Mouse (Mus musculus) embryonic fibroblast, embryonic 13.5 days (primary cell): ENCODE data around the gene Lrrc25.
A peak's percentile ranks its signal among the peaks of the same experiment; 100 is the strongest.

Source experiments
- CTCF ChIP-seq: IDR thresholded peaks from 2 replicates; pipeline ENCODE4 v1.5.1; 2011; ENCODE audit warnings: mild to moderate bottlenecking, control low read depth, low read length, moderate library complexity, borderline replicate concordance; ENCODE audit not compliant: insufficient read depth
- POLR2A ChIP-seq: IDR thresholded peaks from 2 replicates; pipeline ENCODE4 v1.6.1; 2011; ENCODE audit warnings: low read depth, mild to moderate bottlenecking, control low read depth, low read length, moderate library complexity

DNA sequence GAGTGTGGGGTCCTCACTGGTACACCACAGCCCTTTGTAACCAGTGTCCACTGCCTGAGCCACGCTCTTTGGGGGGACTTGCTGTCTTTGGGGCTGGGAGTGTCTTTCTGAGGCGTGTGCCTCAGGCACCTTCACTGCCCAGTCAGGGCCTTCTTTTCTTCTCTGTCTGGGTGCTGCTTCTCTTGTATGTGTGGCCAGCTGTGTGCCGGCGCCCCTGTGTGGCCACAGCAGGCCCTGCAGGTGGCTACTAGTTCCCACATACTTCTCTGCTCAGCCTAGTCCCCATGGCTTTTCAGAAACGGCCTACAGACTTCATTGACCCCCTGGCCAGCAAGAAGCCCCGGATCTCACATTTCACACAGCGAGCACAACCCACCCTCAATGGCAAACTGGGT, 30.7 kb upstream of the Lrrc25 start:
- peak; percentile 49 for TF ChIP-seq CTCF
- no peak for TF ChIP-seq POLR2A
